Mouse (Mus musculus) ES-Bruce4 (cell line): ENCODE data around the gene 4933428G20Rik.

ENCODE experiments used
- CTCF ChIP-seq: IDR thresholded peaks from one replicate; pipeline ENCODE4 v1.8.1; 2011; ENCODE audit warnings: low read depth, low read length
- POLR2A ChIP-seq: IDR thresholded peaks from one replicate; pipeline ENCODE4 v1.8.1; 2011; ENCODE audit warnings: low read length; ENCODE audit not compliant: insufficient read depth

GRCm38 (mm10) chr11:97463991-97464390 lies 36.1 kb downstream of the 4933428G20Rik start:
- TF ChIP-seq CTCF = no peak
- TF ChIP-seq POLR2A = no peak
